Mouse (Mus musculus) E14TG2a.4 (cell line): ENCODE data around the gene Sh3bp5l.

ENCODE experiments used
- CTCF ChIP-seq: conservative IDR thresholded peaks from 2 replicates; pipeline ENCODE4 v1.5.1; 2014; ENCODE audit warnings: low read length
- NANOG ChIP-seq: IDR thresholded peaks from 2 replicates; pipeline ENCODE4 v1.6.1; 2014; ENCODE audit warnings: borderline replicate concordance, low read length, mixed read lengths

- TF ChIP-seq CTCF: peak; percentile 53
- no peak for TF ChIP-seq NANOG
Measured at GRCm38 (mm10) chr11:58301057-58301456, 29.5 kb upstream of the Sh3bp5l start.
